Mouse (Mus musculus) stomach, embryonic 14.5 days (tissue): ENCODE results near the gene Parp8. TPM values are rescaled to one million over a fixed set of nuclear protein-coding genes. Genes with fewer than 3 reads are reported as not detected.
"Not testable (repeated sequence)": the region's sequence is repeated elsewhere in the genome, so short reads cannot be mapped to it uniquely, and the experiment has no call there.

Source experiments
- ATAC-seq: fragments of 200-750 bp; cut with Nextera tagmentation; 2 replicates; pipeline ENCODE4 v1.8.0; 2017; ENCODE audit warnings: low read depth, moderate TSS enrichment; ENCODE audit not compliant: insufficient number of reproducible peaks, insufficient read depth, low FRiP score
- H3K27ac ChIP-seq: fragments of 300-500 bp; sonication (generic); 2 replicates; pipeline ENCODE4 v1.5.1; 2014; ENCODE audit warnings: mild to moderate bottlenecking, low read length, moderate library complexity, mixed read lengths
- H3K27me3 ChIP-seq: fragments of 300-500 bp; sonication (generic); 2 replicates; pipeline ENCODE4 v1.6.1; 2014; ENCODE audit warnings: low read length, control low read depth, mixed read lengths; ENCODE audit not compliant: control insufficient read depth, insufficient read depth
- H3K36me3 ChIP-seq: fragments of 300-500 bp; sonication (generic); 2 replicates; pipeline ENCODE4 v1.6.1; 2014; ENCODE audit warnings: mild to moderate bottlenecking, control low read depth, low read length, moderate library complexity, mixed read lengths; ENCODE audit not compliant: control insufficient read depth, insufficient read depth
- H3K4me1 ChIP-seq: fragments of 300-500 bp; sonication (generic); 2 replicates; pipeline ENCODE4 v1.6.1; 2014; ENCODE audit warnings: low read length, control low read depth, mixed read lengths; ENCODE audit not compliant: control insufficient read depth, insufficient read depth
- H3K4me2 ChIP-seq: fragments of 300-500 bp; sonication (generic); replicated peaks from 2 replicates; pipeline ENCODE4 v1.6.1; 2014; ENCODE audit warnings: low read depth, low read length, control low read depth
- H3K4me3 ChIP-seq: fragments of 300-500 bp; sonication (generic); 2 replicates; pipeline ENCODE4 v1.5.1; 2014; ENCODE audit warnings: low read depth, low read length, control low read depth
- H3K9ac ChIP-seq: fragments of 300-500 bp; sonication (generic); replicated peaks from 2 replicates; pipeline ENCODE4 v1.6.1; 2014; ENCODE audit warnings: low read depth, mild to moderate bottlenecking, control low read depth, low read length, moderate library complexity, mixed read lengths
- H3K9me3 ChIP-seq: fragments of 300-500 bp; sonication (generic); 2 replicates; pipeline ENCODE4 v1.6.1; 2016; ENCODE audit warnings: low read depth, low read length, control low read depth; ENCODE audit not compliant: control insufficient read depth
- WGBS: fragments of 180-500 bp; shearing (Covaris S2); extraction: QIAGEN DNeasy Blood & Tissue Kit; methylation state at CpG from one replicate; pipeline ENCODE4 v1.1.7; 2014; 5-methylcytosine and 5-hydroxymethylcytosine counted together
- polyA plus RNA-seq: library from polyadenylated mRNA; unstranded; fragments of >200 nt; fragmentation: Nextera tagmentation; extraction: Ambion mirVana; gene quantifications from 2 replicates; pipeline ENCODE4 v1.2.1, GENCODE M21; 2014

Gene Parp8
- polyA plus RNA-seq, 1 experiment from 2014 or later, result 25.8 TPM

- H3K36me3 ChIP-seq, result no peaks in the 10 kb centered on the region
- no peak overlapping the region for H3K4me3 ChIP-seq
- H3K27ac ChIP-seq, result no peak overlapping the region
- H3K9me3 ChIP-seq, result no peaks in the 10 kb centered on the region
- WGBS, result 57% methylated on average over 9 of the region's 9 CpGs
- H3K4me1 ChIP-seq, result 0 out of 2 replicates have a peak, but pooled peaks cover 2% of the 10 kb centered on the region
- H3K4me2 ChIP-seq, result no peak overlapping the region
- H3K9ac ChIP-seq, result no peak overlapping the region
- no peaks in the 10 kb centered on the region for H3K27me3 ChIP-seq
- no peak for ATAC-seq
Measured at GRCm38 (mm10) chr13:116947611-116948298, 77.6 kb downstream of the Parp8 start.

- no peaks in the 10 kb centered on the region for H3K9me3 ChIP-seq
- no peaks in the 10 kb centered on the region for H3K27me3 ChIP-seq
- H3K4me1 ChIP-seq, result 0 out of 2 replicates have a peak, but pooled peaks cover 4% of the 10 kb centered on the region
- no peak overlapping the region for H3K27ac ChIP-seq
- H3K4me2 ChIP-seq, result no peak overlapping the region
- H3K9ac ChIP-seq, result no peak overlapping the region
- 64% methylated on average over 4 of the region's 4 CpGs for WGBS
- H3K4me3 ChIP-seq, result no peak overlapping the region
- no peaks in the 10 kb centered on the region for H3K36me3 ChIP-seq
- no peak for ATAC-seq
Measured at GRCm38 (mm10) chr13:116946566-116946965, 78.8 kb downstream of the Parp8 start.

- WGBS, result 43% methylated on average over 13 of the region's 13 CpGs
- Histone ChIP-seq H3K9me3 (no peaks in the 10 kb centered on the region), H3K4me1 (0 out of 2 replicates have a peak, but pooled peaks cover 2% of the 10 kb centered on the region), H3K4me3 (no peak overlapping the region), H3K4me2 (no peak overlapping the region), H3K27me3 (no peaks in the 10 kb centered on the region), H3K27ac (no peak overlapping the region), H3K9ac (no peak overlapping the region), H3K36me3 (no peaks in the 10 kb centered on the region)
- no peak for ATAC-seq
Measured at GRCm38 (mm10) chr13:116941280-116942015, 83.9 kb downstream of the Parp8 start.

GRCm38 (mm10) chr13:116940761-116941160, 84.6 kb downstream of the Parp8 start:
- H3K4me1 ChIP-seq, result 0 out of 2 replicates have a peak, but pooled peaks cover 2% of the 10 kb centered on the region
- 89% methylated on average over 7 of the region's 7 CpGs for WGBS
- no peak overlapping the region for H3K9ac ChIP-seq
- H3K36me3 ChIP-seq, result no peaks in the 10 kb centered on the region
- H3K27me3 ChIP-seq, result no peaks in the 10 kb centered on the region
- H3K4me3 ChIP-seq, result no peak overlapping the region
- no peak overlapping the region for H3K27ac ChIP-seq
- ATAC-seq, result no peak
- H3K4me2 ChIP-seq, result no peak overlapping the region
- H3K9me3 ChIP-seq, result no peaks in the 10 kb centered on the region

DNA sequence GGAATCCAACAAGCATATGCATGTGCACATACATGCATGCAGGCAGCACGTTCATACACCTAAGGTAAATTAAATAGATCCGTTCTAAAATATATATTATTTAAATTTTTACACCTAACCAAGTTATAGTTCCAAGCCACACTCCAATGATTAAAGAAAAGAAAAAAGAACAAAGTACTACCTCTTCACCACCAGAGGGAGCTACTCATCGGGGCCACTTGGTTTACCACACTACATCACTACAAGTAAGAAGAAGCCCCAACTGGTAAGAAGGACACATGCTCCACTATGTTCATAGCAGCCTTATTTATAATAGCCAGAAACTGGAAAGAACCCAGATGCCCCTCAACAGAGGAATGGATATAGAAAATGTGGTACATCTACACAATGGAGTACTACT, 88.3 kb downstream of the Parp8 start:
- H3K36me3 ChIP-seq, H3K9me3 ChIP-seq, H3K4me3 ChIP-seq, ATAC-seq, H3K27me3 ChIP-seq, H3K4me1 ChIP-seq, H3K27ac ChIP-seq, H3K9ac ChIP-seq, H3K4me2 ChIP-seq: not testable (repeated sequence)
- WGBS, result 95% methylated on average over 3 of the region's 3 CpGs

- H3K4me2 ChIP-seq, result no peak overlapping the region
- whole genome bisulfite sequencing, result 57% methylated on average over 6 of the region's 6 CpGs
- no peaks in the 10 kb centered on the region for H3K9me3 ChIP-seq
- no peaks in the 10 kb centered on the region for H3K27me3 ChIP-seq
- no peaks in the 10 kb centered on the region for H3K4me1 ChIP-seq
- H3K36me3 ChIP-seq, result no peaks in the 10 kb centered on the region; the same call in 1 of the 2 replicates
- ATAC-seq, result no peak
- H3K9ac ChIP-seq, result no peak overlapping the region
- no peak overlapping the region for H3K4me3 ChIP-seq
- H3K27ac ChIP-seq, result no peak overlapping the region
Measured at GRCm38 (mm10) chr13:116917387-116917930, 107.9 kb downstream of the Parp8 start.

DNA sequence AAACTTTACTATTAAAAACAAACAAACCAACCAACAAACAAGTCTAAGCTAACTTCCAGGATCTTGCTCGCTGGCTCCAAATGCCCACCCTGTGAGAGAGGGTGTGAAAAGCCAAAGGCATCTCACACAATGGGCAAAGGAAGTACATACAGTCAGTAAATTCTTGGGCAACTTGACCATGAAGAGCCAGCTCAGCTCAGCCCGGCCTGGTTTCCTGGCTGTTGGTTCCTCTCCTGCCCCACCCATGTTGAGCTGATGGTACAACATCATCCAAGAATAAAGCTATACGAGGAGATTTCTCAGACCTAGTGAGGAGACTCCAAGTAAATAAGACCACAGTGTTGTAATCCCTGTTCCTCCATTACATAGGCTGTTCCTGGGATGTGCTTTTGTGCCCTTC, 117.1 kb downstream of the Parp8 start:
- no peaks in the 10 kb centered on the region for H3K36me3 ChIP-seq
- H3K4me3 ChIP-seq, result no peak overlapping the region
- 81% methylated on average over 3 of the region's 3 CpGs for WGBS
- H3K27ac ChIP-seq, result no peak overlapping the region
- no peaks in the 10 kb centered on the region for H3K4me1 ChIP-seq
- H3K9me3 ChIP-seq, result no peaks in the 10 kb centered on the region
- no peak overlapping the region for H3K4me2 ChIP-seq
- no peak for ATAC-seq
- H3K9ac ChIP-seq, result no peak overlapping the region
- no peaks in the 10 kb centered on the region for H3K27me3 ChIP-seq

GRCm38 (mm10) chr13:116903394-116903793, 121.9 kb downstream of the Parp8 start:
- no peak for ATAC-seq

More at GRCm38 (mm10) chr13:116903394-116903793, 121.9 kb downstream of the Parp8 start:
- WGBS, result 90% methylated on average over 5 of the region's 5 CpGs
- H3K9me3 ChIP-seq, result no peaks in the 10 kb centered on the region
- H3K36me3 ChIP-seq, result no peaks in the 10 kb centered on the region
- no peak overlapping the region for H3K4me2 ChIP-seq
- no peaks in the 10 kb centered on the region for H3K4me1 ChIP-seq
- no peaks in the 10 kb centered on the region for H3K27me3 ChIP-seq
- no peak overlapping the region for H3K4me3 ChIP-seq
- no peak overlapping the region for H3K9ac ChIP-seq
- H3K27ac ChIP-seq, result no peak overlapping the region
